Mouse (Mus musculus) frontal cortex, postnatal 10 days (tissue): ENCODE measurements around the gene Bsph1.
"Not testable (repeated sequence)": the region's sequence is repeated elsewhere in the genome, so short reads cannot be mapped to it uniquely, and the experiment has no call there.

Source experiments
- DNase-seq, 2 experiments: peaks; one replicate each; pipeline ENCODE4 v3.0.0; 2022; ENCODE audit warnings: low spot score in 2 of 2, mixed read lengths in 1 of 2

Gene Bsph1

GRCm38 (mm10) chr7:13450541-13450940 is at the start of gene Bsph1:
Gene Bsph1 (plus strand): TSS chr7:13450841.
- DNase-seq, result not testable (repeated sequence)

DNA sequence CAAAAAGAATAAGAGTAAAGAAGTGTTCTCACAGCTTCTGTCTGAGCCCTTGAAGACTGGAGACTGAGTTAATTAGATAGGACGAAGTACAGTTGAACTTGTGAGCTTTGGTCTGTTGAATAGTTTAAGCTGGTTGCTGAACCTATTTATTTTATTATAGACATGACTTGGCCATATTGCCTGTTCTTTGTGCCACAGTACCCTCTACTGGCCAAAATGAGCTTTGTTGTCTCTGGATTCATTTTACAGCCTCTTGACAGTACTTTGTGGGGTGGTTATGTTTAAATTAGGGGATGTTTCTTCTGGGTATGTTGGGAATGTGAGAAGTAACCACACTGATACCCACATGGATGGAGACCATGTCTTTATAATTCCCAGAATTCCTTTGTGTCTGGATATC is 60.9 kb downstream of the Bsph1 start:
- no peak for DNase-seq
